Mouse (Mus musculus) heart, embryonic 14.5 days (tissue): ENCODE measurements around the gene Sema4b. TPM values are rescaled to one million over a fixed set of nuclear protein-coding genes. Genes with fewer than 3 reads are reported as not detected.

Experiments used
- ATAC-seq: fragments of 200-750 bp; cut with Nextera tagmentation; 2 replicates; pipeline ENCODE4 v1.8.0; 2017; ENCODE audit warnings: low read depth, moderate TSS enrichment; ENCODE audit not compliant: insufficient number of reproducible peaks, insufficient read depth, low FRiP score
- H3K27ac ChIP-seq, 2 experiments: fragments of 200-500 bp in 1 of 2; fragments of 300-500 bp in 1 of 2; sonication (generic) in 1 of 2; replicated peaks in 1 of 2; 2 replicates each; pipeline ENCODE4 v1.5.1; 2012 to 2014; ENCODE audit warnings: low read depth in 2 of 2, low read length in 2 of 2, control low read depth in 1 of 2, mild to moderate bottlenecking in 1 of 2, mixed read lengths in 1 of 2; ENCODE audit not compliant: control insufficient read depth in 1 of 2, insufficient read depth in 1 of 2
- H3K27me3 ChIP-seq: fragments of 300-500 bp; sonication (generic); 2 replicates; pipeline ENCODE4 v1.6.1; 2014; ENCODE audit warnings: mild to moderate bottlenecking, low read length, control low read depth; ENCODE audit not compliant: control insufficient read depth, insufficient read depth
- H3K36me3 ChIP-seq: fragments of 300-500 bp; sonication (generic); 2 replicates; pipeline ENCODE4 v1.6.1; 2014; ENCODE audit warnings: mild to moderate bottlenecking, control low read depth, low read length, mixed read lengths; ENCODE audit not compliant: control insufficient read depth, insufficient read depth
- H3K4me1 ChIP-seq, 2 experiments: fragments of 200-500 bp in 1 of 2; fragments of 300-500 bp in 1 of 2; sonication (generic) in 1 of 2; 2 replicates each; pipeline ENCODE4 v1.6.1; 2012 to 2014; ENCODE audit warnings: low read length in 2 of 2, control low read depth in 1 of 2, mixed read lengths in 1 of 2; ENCODE audit not compliant: control insufficient read depth in 2 of 2, insufficient read depth in 2 of 2
- H3K4me2 ChIP-seq: fragments of 300-500 bp; sonication (generic); 2 replicates; pipeline ENCODE4 v1.6.1; 2014; ENCODE audit warnings: mild to moderate bottlenecking, low read length
- H3K4me3 ChIP-seq, 2 experiments: fragments of 200-500 bp in 1 of 2; fragments of 300-500 bp in 1 of 2; sonication (generic) in 1 of 2; 2 replicates each; pipeline ENCODE4 v1.5.1; 2012 to 2014; ENCODE audit warnings: low read length in 2 of 2, mild to moderate bottlenecking in 2 of 2, control low read depth in 1 of 2, low read depth in 1 of 2, moderate library complexity in 1 of 2; ENCODE audit not compliant: control insufficient read depth in 1 of 2, insufficient read depth in 1 of 2
- H3K9ac ChIP-seq: fragments of 300-500 bp; sonication (generic); 2 replicates; pipeline ENCODE4 v1.6.1; 2014; ENCODE audit warnings: mild to moderate bottlenecking, low read length
- H3K9me3 ChIP-seq: fragments of 300-500 bp; sonication (generic); 2 replicates; pipeline ENCODE4 v1.6.1; 2016; ENCODE audit warnings: low read length, control low read depth; ENCODE audit not compliant: control insufficient read depth
- WGBS: fragments of 180-500 bp; shearing (Covaris S2); extraction: QIAGEN DNeasy Blood & Tissue Kit; methylation state at CpG from one replicate; pipeline ENCODE4 v1.1.7; 2014; 5-methylcytosine and 5-hydroxymethylcytosine counted together
- polyA plus RNA-seq: library from polyadenylated mRNA; unstranded; fragments of >200 nt; fragmentation: Nextera tagmentation; extraction: Ambion mirVana; gene quantifications from 2 replicates; pipeline ENCODE4 v1.2.1, GENCODE M21; 2014

Gene Sema4b
- polyA plus RNA-seq, 1 experiment from 2014 or later: 12.4 TPM

- H3K36me3 ChIP-seq: no peaks in the 10 kb centered on the region
- H3K4me2 ChIP-seq: no peak overlapping the region
- H3K27ac ChIP-seq: no peak overlapping the region
- no peaks in the 10 kb centered on the region for H3K27me3 ChIP-seq
- no peak for ATAC-seq
- H3K4me3 ChIP-seq: no peak overlapping the region
- no peak overlapping the region for H3K9ac ChIP-seq
- no peaks in the 10 kb centered on the region for H3K9me3 ChIP-seq
- WGBS: 63% methylated on average over 10 of the region's 10 CpGs
- H3K4me1 ChIP-seq: peaks cover 14 to 22% of the 10 kb centered on the region in 2 experiments
Measured at GRCm38 (mm10) chr7:80178037-80178729, 8.5 kb upstream of the Sema4b start.

DNA sequence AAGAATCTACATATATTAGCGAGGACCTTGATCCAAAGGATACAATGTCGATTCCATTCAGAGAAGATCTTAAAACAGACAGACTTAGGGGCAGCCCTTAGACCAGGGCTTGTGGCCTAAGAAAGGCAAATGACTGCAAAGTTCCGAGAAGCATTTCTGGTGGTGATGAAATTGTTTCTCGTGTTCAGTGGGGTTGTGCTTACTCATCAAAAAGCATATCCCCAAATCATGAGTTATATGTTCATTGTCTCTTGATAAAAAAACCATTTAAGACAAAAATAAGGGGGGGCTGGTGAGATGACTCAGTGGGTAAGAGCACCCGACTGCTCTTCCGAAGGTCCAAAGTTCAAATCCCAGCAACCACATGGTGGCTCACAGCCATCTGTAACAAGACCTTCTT is 7.3 kb upstream of the Sema4b start:
- Histone ChIP-seq H3K9me3 (no peaks in the 10 kb centered on the region), H3K36me3 (no peaks in the 10 kb centered on the region), H3K9ac (no peak overlapping the region), H3K27ac (no peak overlapping the region), H3K4me2 (no peak overlapping the region), H3K4me1 (peaks cover 14 to 22% of the 10 kb centered on the region in 2 experiments), H3K4me3 (no peak overlapping the region), H3K27me3 (no peaks in the 10 kb centered on the region)
- ATAC-seq: no peak
- 92% methylated on average over 6 of the region's 6 CpGs for WGBS

DNA sequence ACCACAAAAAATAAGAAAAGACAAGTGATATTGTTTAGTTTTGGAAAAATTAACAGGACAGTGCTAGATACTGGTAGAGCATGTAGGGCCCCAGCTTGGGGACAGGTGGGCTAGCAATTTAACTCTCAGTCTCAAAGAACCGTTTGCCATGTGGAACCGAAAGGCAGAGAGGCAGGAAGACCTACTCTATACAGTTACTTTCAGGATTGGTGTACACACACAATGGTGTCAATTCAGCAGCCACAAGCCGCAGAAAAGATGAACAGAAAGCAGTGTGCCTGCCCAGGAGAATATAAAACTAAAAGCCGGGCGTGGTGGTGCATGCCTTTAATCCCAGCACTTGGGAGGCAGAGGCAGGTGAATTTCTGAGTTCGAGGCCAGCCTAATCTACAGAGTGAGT is 6.9 kb upstream of the Sema4b start:
- no peak overlapping the region for H3K9ac ChIP-seq
- no peaks in the 10 kb centered on the region for H3K36me3 ChIP-seq
- peaks cover 17 to 24% of the 10 kb centered on the region in 2 experiments for H3K4me1 ChIP-seq
- no peak overlapping the region for H3K4me3 ChIP-seq
- no peaks in the 10 kb centered on the region for H3K27me3 ChIP-seq
- no peaks in the 10 kb centered on the region for H3K9me3 ChIP-seq
- ATAC-seq: no peak
- no peak overlapping the region for H3K4me2 ChIP-seq
- WGBS: 88% methylated on average over 6 of the region's 6 CpGs
- H3K27ac ChIP-seq: no peak overlapping the region

GRCm38 (mm10) chr7:80180202-80180601 is 6.4 kb upstream of the Sema4b start:
- H3K36me3 ChIP-seq: no peaks in the 10 kb centered on the region
- 76% methylated on average over 3 of the region's 3 CpGs for WGBS
- no peak overlapping the region for H3K27ac ChIP-seq

DNA sequence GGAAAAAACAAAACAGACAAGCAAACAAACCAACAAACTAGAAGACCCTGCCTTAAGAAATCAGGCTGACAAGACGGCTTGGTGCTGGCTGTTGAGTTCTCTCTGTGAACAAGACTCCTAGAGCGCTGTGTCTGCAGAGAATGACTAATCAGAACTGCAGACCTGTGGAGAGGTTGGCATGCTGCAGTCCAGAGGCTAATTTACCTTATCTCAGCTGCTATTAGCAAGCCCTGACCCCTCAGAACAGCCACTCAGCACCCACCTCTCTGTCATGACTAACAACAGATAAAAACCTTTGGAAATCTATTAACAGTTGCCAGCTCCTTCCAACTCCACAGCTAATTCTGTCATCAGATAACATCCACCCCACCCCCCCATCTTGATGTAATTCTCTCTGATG is 5.6 kb upstream of the Sema4b start:
- H3K36me3 ChIP-seq: no peaks in the 10 kb centered on the region
- no peak overlapping the region for H3K4me3 ChIP-seq
- WGBS: 4% methylated on average over 2 of the region's 2 CpGs
- H3K4me2 ChIP-seq: 0 out of 2 replicates have a peak overlapping the region, but pooled peaks have one; percentile 17
- H3K27ac ChIP-seq: peak overlapping the region; percentile 45 to 59; a peak in 3 of 4 replicates
- no peak overlapping the region for H3K9ac ChIP-seq
- peak; percentile 60; the same call in 1 of the 2 replicates for ATAC-seq
- H3K4me1 ChIP-seq: peaks cover 19 to 37% of the 10 kb centered on the region in 2 experiments
- no peaks in the 10 kb centered on the region for H3K9me3 ChIP-seq
- H3K27me3 ChIP-seq: no peaks in the 10 kb centered on the region

More at GRCm38 (mm10) chr7:80180202-80180601, 6.4 kb upstream of the Sema4b start:
- Histone ChIP-seq H3K4me1 (peaks cover 19 to 28% of the 10 kb centered on the region in 2 experiments), H3K9ac (no peak overlapping the region), H3K9me3 (no peaks in the 10 kb centered on the region), H3K4me3 (no peak overlapping the region), H3K27me3 (no peaks in the 10 kb centered on the region), H3K4me2 (no peak overlapping the region)
- ATAC-seq: no peak

- Histone ChIP-seq H3K4me3 (no peak overlapping the region), H3K27me3 (no peaks in the 10 kb centered on the region), H3K9ac (no peak overlapping the region), H3K9me3 (no peaks in the 10 kb centered on the region), H3K36me3 (no peaks in the 10 kb centered on the region), H3K4me1 (peaks cover 24 to 42% of the 10 kb centered on the region in 2 experiments), H3K4me2 (no peak overlapping the region), H3K27ac (no peak overlapping the region)
- ATAC-seq: no peak
Measured at GRCm38 (mm10) chr7:80182139-80182538, 4.5 kb upstream of the Sema4b start.

DNA sequence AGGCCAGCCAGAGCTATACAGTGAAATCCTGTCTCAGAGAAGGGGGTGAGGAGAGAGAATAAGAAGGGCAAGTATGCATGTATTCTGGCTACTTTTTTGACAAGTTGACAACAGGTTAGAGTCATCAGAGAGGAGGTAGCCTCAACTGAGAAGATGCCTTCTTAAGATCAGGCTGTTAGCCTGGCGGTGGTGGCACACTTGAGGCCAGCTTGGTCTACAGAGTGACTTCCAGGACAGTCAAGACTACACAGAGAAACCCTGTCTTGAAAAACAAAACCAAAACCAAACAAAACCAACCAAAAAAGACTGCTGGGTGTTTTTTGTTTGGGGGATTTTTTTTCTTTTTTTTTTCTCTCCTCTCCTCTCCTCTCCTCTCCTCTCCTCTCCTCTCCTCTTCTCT is 3.2 kb upstream of the Sema4b start:
- Histone ChIP-seq H3K4me1 (peaks cover 24 to 42% of the 10 kb centered on the region in 2 experiments), H3K36me3 (no peaks in the 10 kb centered on the region), H3K9me3 (no peaks in the 10 kb centered on the region), H3K27ac (no peak overlapping the region), H3K4me2 (no peak overlapping the region), H3K27me3 (no peaks in the 10 kb centered on the region), H3K9ac (no peak overlapping the region), H3K4me3 (no peak overlapping the region)
- 80% methylated on average over 1 of the region's 1 CpGs for whole genome bisulfite sequencing
- ATAC-seq: no peak

DNA sequence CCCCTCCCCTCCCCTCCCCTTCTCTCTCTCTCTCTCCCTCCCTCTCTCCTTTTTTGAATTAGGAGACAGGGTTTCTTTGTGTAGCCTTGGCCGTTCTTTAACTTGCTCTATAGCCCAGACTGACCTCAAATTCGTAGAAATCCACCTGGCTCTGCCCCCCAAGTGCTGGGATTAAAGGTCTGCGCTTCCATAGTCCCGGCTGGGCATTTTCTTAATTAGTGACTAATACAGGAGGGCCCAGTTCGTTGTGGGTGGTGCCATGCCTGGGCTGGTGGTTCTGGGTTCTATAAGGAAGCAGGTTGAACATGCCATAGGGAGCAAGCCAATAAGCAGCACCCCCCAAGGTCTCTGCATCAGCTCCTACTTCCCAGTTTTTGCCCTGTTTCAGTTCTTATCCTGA is 2.7 kb upstream of the Sema4b start:
- Histone ChIP-seq H3K36me3 (no peaks in the 10 kb centered on the region), H3K27me3 (no peaks in the 10 kb centered on the region), H3K4me3 (no peak overlapping the region), H3K9ac (no peak overlapping the region), H3K4me1 (peaks cover 24 to 45% of the 10 kb centered on the region in 2 experiments), H3K9me3 (no peaks in the 10 kb centered on the region), H3K4me2 (no peak overlapping the region), H3K27ac (no peak overlapping the region)
- no peak for ATAC-seq
- 76% methylated on average over 5 of the region's 5 CpGs for WGBS
